Mouse (Mus musculus) yolk sac, embryonic 10.5 days (tissue): ENCODE measurements around the gene Olfr1495.
"Not testable (repeated sequence)": the region's sequence is repeated elsewhere in the genome, so short reads cannot be mapped to it uniquely, and the experiment has no call there.

Experiments
- DNase-seq: peaks from one replicate; pipeline ENCODE4 v3.0.0-alpha.2; 2017; ENCODE audit warnings: low spot score

Gene Olfr1495

DNA sequence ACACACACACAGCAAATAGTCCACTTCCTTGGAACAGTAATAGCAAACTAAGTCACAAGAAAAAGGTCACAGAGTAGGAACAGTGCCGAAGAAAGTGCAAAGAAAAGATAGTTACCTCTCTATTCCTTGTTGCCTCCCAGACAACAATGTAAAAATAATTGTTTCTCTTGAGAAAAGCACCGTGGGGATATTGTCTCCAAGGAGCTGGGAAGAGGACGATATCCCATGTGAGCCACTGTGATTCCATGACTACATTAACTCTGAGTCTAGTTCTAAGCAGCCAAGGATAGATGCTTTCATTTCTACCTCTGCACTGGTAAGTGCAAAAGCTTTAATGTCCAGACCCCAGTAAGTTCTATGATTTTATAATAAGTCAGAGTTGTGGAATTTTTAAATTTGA is at the start of gene Olfr1495:
Gene Olfr1495 (plus strand): TSS at position 301 of the 400 bp plus-strand sequence.
- no peak for DNase-seq

DNA sequence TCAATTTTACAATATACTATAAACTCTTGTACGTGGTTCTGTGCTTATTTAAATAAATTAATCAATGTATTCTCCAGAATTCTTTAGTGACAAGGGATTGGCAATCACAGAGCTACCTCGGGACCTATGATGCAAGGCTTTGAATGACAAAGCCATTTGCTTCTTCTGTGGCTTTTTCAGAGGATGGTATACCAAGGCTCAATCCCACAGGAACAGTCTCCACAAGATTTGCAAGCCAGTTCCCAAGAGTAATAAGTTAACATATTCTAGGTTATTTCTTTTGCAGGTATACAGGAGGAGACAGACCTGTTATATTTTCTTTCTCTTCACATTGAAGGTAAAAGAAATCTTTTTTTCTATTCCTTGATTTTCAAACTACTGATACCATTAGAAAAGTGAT is 41.4 kb upstream of the Olfr1495 start, which contains the start of gene Olfr1493-ps1:
Gene Olfr1493-ps1 (plus strand): TSS at position 301 of the 400 bp plus-strand sequence.
- no peak for DNase-seq

DNA sequence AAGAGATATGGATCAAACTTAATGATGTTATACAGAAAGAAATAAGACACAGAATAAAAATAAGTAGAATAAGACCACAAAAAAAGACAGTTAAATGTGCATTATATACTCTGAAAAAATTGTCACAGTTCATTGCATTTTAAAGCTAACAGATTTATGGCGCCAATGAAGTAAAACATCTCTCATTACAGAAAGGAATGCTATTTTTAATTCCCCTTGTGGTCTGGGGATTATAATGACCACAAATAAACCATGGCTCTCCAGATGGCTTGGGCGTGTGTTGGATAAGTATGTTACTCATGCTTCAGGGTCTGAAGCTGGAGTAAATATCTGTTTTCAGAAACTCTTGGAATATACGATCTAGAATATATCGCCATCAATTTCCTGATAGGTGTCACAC is 25.0 kb upstream of the Olfr1495 start, which contains the start of gene Olfr1494:
Gene Olfr1494 (plus strand): TSS at position 301 of the 400 bp plus-strand sequence.
- DNase-seq, result no peak

DNA sequence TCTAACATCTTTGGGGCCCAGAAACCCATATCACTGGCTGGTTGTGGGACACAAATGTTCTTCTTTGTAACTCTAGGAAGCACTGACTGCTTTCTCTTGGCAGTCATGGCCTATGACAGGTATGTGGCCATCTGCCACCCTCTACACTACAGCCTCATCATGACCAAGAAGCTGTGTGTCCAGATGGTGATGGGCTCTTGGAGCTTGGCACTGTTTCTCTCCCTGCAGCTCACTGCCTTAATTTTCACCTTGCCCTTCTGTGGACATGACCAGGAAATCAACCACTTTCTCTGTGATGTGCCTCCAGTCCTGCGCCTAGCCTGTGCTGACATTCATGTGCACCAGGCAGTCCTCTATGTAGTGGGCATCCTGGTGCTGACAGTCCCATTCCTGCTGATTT is 15.0 kb upstream of the Olfr1495 start:
- DNase-seq, result no peak

DNA sequence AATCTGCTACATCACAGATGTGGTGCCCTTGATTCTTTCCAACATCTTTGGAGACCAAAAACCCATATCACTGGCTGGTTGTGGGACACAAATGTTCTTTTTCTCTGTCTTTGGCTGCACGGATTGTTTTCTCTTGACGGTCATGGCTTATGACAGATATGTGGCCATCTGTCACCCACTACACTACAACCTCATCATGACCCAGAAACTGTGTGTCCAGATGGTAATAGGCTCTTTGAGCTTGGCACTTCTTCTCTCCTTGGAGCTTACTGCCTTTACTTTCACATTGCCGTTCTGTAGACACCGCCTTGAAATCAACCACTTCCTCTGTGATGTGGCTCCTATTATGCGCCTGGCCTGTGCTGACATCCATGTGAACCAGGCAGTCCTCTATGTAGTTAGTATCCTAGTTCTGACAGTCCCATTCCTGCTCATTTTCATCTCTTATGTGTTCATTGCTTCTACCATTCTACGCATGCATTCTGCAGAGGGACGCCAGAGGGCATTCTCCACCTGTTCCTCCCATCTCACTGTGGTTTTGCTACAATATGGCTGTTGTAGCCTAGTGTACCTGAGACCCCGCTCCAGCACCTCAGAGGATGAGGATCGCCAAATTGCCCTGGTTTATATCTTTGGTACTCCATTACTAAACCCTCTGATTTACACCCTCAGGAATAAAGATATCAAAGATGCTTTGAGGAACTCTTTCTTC is 4.3 kb downstream of the Olfr1495 start:
- no peak for DNase-seq

DNA sequence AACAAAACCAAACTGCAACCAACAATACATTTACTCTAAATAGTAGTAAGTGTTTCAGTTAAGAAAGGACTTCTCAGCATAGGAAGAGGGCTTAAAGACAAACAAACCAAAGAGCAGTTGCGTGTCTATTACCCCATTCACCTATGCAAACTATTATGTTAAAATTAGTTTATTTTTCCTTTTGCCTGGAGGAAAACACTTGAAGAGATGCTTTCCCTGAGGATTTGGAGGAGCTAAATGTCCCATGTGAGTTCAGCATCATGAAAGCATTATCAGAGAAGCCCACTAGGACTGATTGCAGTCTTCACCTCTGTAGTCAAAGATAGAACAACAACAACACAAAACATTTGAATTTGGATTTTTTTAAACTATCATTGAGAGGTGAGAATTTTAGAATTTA is 13.2 kb downstream of the Olfr1495 start, which contains the start of gene Olfr1496:
Gene Olfr1496 (plus strand): TSS at position 301 of the 400 bp plus-strand sequence.
- no peak for DNase-seq

DNA sequence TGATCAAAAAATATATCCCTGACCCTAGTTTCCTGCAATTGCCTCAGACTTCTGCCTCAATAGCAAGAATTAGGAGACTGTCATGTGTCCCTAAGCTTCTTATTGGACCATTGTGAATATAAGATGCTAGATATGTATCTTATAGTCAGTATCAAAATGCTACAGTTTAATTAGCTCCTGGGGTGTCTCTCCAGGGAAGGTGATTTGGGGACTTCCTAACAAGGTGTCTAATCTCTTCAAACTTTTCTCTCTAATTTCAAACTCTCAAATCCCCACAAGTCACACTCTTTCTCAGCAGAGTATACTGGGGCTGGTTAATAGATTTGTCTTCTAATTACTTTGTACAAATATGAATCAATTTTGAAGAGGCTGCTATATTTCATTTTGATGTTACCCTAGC is 33.7 kb downstream of the Olfr1495 start, which contains the start of gene Olfr1497:
Gene Olfr1497 (minus strand): TSS at position 101 of the 400 bp plus-strand sequence.
- no peak for DNase-seq

DNA sequence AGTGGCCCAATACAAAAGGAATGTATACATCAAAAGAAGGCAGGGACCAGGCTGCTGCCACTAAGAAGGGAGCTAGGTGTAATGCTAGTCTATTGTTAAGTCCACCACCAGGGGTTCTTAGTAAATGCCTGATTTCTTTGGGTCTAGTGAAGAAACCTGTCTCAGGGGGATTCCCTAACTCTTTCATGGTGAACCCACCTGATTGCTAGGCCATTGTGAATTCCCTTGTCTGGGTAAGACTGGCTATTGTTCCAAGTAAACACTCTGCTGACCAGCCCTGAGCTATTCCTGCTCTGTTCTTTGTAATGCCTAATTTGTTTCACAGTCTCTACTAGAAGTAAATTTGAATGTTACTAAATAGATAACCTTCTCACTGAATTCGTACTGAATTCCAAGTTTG is 41.1 kb downstream of the Olfr1495 start:
- DNase-seq, result not testable (repeated sequence)

DNA sequence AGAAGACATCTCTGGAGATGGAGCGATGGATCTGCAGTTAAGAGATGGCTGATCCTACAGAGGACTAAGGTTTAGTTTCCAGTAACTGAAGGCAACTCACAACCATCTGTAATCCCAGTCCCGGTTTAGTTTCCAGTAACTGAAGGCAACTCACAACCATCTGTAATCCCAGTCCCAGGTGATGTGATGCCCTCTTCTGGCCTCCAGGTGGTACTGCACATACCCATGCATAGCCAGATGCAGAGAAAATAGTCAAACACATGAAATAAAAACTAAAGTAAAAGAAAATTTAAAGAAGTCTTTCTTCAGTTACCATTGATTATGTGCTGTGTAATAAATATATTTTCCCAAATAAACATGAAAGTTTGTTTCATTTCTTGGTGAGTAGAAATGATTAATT is 48.4 kb downstream of the Olfr1495 start:
- DNase-seq, result no peak

DNA sequence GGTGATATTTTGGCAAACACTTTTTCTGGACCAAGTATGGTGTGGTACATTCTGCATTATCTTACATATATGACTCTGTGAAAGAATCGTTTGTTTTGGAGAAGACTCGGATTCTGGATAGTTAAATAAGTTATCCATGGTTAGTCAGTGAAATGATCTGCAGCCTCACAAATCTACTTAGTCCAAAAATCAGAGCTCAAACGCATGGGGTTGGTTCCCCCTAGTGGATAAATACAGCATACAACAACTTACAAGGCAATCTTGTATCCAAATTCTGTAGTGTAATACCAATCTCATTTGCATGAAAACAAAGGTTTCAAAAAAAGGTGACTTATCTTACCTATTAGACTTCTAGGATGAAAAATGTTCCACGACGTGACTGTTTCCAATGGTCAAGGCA is 54.4 kb downstream of the Olfr1495 start:
- DNase-seq, result no peak

DNA sequence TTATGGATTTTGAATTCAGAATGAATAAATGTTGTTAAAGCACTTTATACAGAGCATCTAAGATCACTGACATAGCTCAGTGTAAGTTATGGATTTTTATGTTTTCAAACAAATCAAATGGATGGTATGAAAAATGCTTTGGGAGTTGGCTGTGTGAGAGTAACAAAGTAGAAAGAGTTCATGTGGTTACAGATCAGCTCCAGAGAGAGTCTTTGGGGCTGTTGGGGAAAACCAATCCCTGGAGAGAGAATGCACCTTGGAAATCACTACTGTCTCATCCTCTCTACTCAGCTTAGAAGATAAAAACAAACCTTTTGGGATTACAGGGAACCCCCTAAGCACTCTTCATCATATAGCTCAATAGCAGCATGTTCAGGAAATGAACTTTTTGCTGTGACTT is 54.9 kb downstream of the Olfr1495 start, which contains the start of gene Olfr1499:
Gene Olfr1499 (minus strand): TSS at position 101 of the 400 bp plus-strand sequence.
- no peak for DNase-seq
